Mouse (Mus musculus) layer of hippocampus, postnatal 25 days (tissue): ENCODE measurements at regions not wholly inside any gene's neighbourhood (a gene's known extent, or its start where the extent isn't known, plus 50 kb on each side); places are given as distances from the start of the nearest gene placed in this dataset.

Experiments
- DNase-seq, 2 experiments: peaks; one replicate each; pipeline ENCODE4 v3.0.0; 2022; ENCODE audit warnings: mixed read lengths in 2 of 2, low spot score in 1 of 2; ENCODE audit errors: extremely low spot score in 1 of 2

DNA sequence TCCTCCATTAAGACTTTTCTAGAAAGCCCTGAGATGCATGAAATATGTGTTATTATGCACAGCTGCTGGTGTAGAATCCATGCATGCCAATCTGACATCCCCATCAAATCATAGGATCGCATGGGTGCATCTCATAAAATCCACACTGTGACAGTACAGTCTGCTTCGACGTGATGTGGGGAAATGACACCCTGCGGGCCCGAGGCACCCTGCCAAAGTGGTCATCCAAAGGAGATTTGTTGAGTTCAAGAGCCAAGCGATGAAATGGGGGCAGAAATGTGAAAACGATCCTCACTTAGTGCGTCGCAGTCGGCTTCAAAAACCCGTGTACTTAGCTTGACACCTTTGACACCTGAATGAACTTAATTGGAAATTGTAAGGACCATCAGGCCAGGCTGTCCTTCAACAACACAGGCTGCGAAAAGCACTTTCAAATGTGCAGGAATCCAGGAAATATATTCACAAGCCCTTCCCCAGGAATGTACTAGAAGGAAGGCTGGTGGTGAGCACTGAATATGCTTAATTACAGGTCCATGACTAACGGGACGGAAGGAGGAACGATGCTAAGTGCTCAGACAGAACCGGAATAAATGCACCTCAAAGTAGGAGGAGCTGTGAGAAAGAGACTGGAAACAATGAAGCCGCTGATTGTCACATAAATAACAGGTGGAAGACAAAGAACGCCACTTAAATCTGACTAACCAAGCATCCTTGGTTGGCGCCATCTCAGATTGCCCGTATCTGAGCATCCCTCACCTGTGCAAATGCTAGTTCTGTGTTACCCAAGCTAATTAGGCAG, 60.9 kb upstream of the Ppp2r5c start:
- DNase-seq = no peak

DNA sequence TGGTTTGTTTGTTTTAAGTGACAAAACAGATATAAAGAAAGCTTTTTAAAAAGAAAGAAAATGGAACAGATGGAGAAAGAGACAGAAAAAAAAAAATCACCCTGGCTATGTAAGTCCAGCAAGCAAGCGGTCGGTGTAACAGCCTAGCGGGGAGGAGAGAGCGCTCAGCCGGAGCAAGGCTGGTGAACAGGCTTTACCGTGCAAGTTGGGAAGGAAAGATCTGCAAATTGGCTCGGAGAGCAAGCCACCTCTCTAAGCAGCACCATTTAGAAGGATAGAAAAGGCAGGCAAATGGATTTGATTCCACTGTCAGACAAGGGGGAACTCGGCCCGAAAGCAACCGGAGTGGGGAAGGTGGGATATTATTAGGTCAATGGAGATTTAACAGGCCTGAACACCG, 59.9 kb upstream of the Ppp2r5c start:
- DNase-seq = no peak

DNA sequence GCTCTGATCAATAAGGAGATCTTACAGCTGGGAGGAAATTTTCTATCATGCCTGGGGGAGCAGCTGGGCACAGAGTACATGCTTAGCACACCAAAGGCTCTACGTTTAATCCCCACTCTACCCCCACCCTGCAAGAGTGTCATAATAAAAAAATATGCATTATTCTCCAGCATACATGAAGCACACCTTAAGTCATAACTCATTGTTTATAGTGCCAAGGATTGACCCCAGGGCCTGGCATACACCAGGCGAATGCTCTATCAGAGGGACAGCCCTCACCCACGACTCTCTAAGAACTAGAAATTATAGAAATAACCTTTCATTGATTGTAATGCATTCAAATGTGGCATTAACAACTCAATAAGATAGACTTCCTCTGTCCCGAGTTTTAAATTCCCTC, 59.4 kb upstream of the Ppp2r5c start:
- DNase-seq = no peak

DNA sequence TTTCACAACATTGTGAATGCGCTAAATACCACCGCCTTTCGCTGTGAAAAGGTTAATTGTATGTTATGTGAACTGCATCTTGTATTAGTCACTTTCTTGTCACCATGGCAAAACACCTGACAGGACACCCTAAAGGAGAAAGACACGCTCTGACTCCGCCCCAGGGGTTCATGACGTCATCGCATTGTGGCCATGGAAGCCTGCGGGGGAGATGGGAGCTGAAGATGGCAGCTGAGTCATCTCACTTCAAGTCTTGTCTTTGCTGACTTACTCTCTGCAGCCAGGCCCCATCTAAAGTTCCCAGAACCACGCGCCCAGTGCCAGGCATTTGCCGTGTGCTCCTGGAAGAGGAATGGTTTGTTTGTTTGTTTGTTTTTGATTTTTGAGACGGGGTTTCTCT, 57.5 kb upstream of the Ppp2r5c start:
- DNase-seq = no peak

DNA sequence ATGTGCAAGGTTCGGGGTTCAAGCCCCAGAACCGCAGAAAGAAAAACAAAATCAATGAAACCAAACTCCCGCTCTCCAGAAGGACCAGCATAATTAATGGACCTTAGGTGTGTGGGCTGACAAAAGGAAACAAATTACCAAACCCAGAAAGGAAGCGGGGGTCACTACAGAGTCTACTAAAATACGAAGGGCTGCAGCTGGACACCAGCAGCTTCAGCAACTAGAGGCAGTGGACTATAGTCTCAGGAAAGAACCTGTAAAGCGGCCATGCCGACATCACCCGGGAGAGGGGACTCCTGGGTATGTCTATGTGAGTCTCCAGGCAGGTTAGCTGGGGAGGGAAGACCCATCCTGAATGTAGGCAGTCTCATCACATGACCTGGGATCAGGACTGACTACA, 55.5 kb upstream of the Ppp2r5c start:
- no peak for DNase-seq

DNA sequence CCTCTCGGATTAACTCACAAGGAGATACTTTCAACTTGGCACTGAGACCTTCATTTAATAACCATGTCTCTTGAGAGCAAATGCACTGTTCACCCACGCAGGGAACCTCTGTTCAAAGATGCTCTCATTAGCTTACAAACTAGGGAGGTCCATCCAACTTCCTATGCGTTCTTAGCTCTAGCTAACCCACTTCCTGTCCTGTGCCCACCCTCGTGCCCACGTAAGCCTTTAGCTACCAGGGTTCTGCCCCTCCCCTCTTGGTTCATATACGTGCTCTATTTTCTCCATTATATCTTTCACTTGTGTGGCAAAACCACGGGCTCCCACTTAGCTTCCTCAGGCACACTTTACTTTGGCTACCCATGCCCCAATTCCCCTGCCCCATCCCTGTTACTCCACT, 53.4 kb upstream of the Ppp2r5c start:
- DNase-seq = no peak
